23 mouse cellular contexts compared by ENCODE assay signal in the genomic region with DNA sequence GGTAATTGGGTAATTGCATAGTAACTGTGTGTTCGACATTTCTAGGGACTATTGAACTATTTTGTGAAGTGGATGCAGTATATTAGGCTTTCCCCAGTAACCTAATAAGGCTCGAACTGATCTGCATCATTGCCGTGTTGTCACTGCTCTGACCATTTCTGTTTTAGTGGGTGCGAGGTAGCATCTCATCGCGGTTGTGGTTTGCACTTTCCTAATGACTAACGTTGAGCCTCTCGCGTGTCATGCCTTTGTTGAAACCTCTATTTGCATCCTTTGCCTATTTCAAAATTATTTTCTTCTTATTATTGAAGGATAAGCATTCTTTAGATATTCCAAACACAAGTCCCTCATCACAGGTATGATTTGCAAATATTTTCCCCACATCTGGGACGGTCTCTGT. TPM values are rescaled to one million over a fixed set of nuclear protein-coding genes. Genes with fewer than 3 reads are reported as not detected.
DNase-seq lines count a peak whose midpoint lies in the region; ATAC-seq and TF ChIP-seq lines count a peak whose summit lies in the region.
"Had no signal": no experiment of that assay in that cellular context is flagged by ENCODE, and none has a peak within 500 bp of the region (broad histone marks: within the 10 kb centered on the region; RNA-seq: fewer than 3 reads in every experiment).

No protein-coding gene starts in this region.

- H3K4me1 ChIP-seq in stomach, postnatal 0 days (replicated peaks; ENCODE audit: control insufficient read depth, insufficient read depth): no peaks in the 10 kb centered on the region
- H3K4me1 ChIP-seq: embryonic facial prominence, embryonic 10.5 days; embryonic facial prominence, embryonic 12.5 days; forebrain, embryonic 13.5 days; forebrain, embryonic 15.5 days had no signal

- H3K27ac ChIP-seq in stomach, postnatal 0 days (replicated peaks): no peak overlapping the region
- H3K27ac ChIP-seq: embryonic facial prominence, embryonic 10.5 days; embryonic facial prominence, embryonic 12.5 days; forebrain, embryonic 13.5 days; forebrain, embryonic 15.5 days had no signal

- H3K9ac ChIP-seq in stomach, postnatal 0 days (ENCODE audit: low read length): no peak overlapping the region
- H3K9ac ChIP-seq: embryonic facial prominence, embryonic 12.5 days; forebrain, embryonic 13.5 days; forebrain, embryonic 15.5 days; forebrain, postnatal 0 days had no signal

- no peak for TF ChIP-seq EP300 in stomach, postnatal 0 days (optimal IDR thresholded peaks at IDR 0.05)

- H3K36me3 ChIP-seq in stomach, postnatal 0 days (ENCODE audit: control insufficient read depth, insufficient read depth, low read length): no peaks in the 10 kb centered on the region
- H3K36me3 ChIP-seq: embryonic facial prominence, embryonic 10.5 days; embryonic facial prominence, embryonic 12.5 days; forebrain, embryonic 15.5 days; G1E had no signal

- H3K4me2 ChIP-seq in stomach, postnatal 0 days (replicated peaks; ENCODE audit: low read depth): no peak overlapping the region
- H3K4me2 ChIP-seq: embryonic facial prominence, embryonic 12.5 days; forebrain, embryonic 13.5 days; forebrain, embryonic 15.5 days had no signal

- no peak for TF ChIP-seq CTCF in stomach, postnatal 0 days (IDR thresholded peaks at IDR 0.05; ENCODE audit: low read depth)

- peak; percentile 21 for DNase-seq in CD4-positive helper T cell, adult 2 months (ENCODE audit: low read depth, low spot score)
- peak; percentile 63 for DNase-seq in induced T-regulatory cell, adult 2 months (ENCODE audit: low read depth)
- peak; percentile 50 to 79 for DNase-seq in natural killer cell, adult 2 months (ENCODE audit: low spot score in 2 of 2)
- DNase-seq in stomach, postnatal 0 days (ENCODE audit: low spot score): no peak
- no peak for DNase-seq in gastrocnemius, postnatal 4 days (ENCODE audit: low spot score in 2 of 2)
- DNase-seq: adrenal gland, adult 8-10 months; adrenal gland, postnatal 14 days; adrenal gland, postnatal 36 days; B cell, adult 2 months; cerebellum, adult 11-12 months; cerebellum, adult 2 months; cerebellum, adult 9-10 months; cerebellum, postnatal 10 days; cerebellum, postnatal 25 days; forebrain, postnatal 0 days had no signal

- WGBS in stomach, postnatal 0 days: 89% methylated on average over 10 of the region's 10 CpGs

- ATAC-seq in stomach, postnatal 0 days (ENCODE audit: low FRiP score, low TSS enrichment): no peak
- ATAC-seq: activated CD4-positive, CD25-positive, alpha-beta regulatory T cell, adult 4 months; forebrain, embryonic 13.5 days; forebrain, embryonic 15.5 days; forebrain, postnatal 0 days; Patski had no signal

- H3K4me3 ChIP-seq in stomach, postnatal 0 days (ENCODE audit: low read depth, low read length): no peak overlapping the region
- H3K4me3 ChIP-seq: embryonic facial prominence, embryonic 10.5 days; embryonic facial prominence, embryonic 12.5 days; forebrain, embryonic 13.5 days; forebrain, embryonic 15.5 days had no signal

- no peaks in the 10 kb centered on the region for H3K9me3 ChIP-seq in stomach, postnatal 0 days (ENCODE audit: control insufficient read depth, low read length)
- H3K9me3 ChIP-seq: embryonic facial prominence, embryonic 10.5 days; embryonic facial prominence, embryonic 12.5 days; forebrain, embryonic 13.5 days; forebrain, embryonic 15.5 days; G1E had no signal

- no peaks in the 10 kb centered on the region for H3K27me3 ChIP-seq in stomach, postnatal 0 days (ENCODE audit: control insufficient read depth, insufficient read depth, low read length)
- H3K27me3 ChIP-seq: embryonic facial prominence, embryonic 12.5 days; forebrain, embryonic 13.5 days; forebrain, embryonic 15.5 days had no signal

RNA-seq across cellular contexts. Expression of a gene that starts 4.0 kb away (rescaled TPM):
- 0.33 and 0.71 TPM in 2 replicates for polyA plus RNA-seq in stomach, postnatal 0 days (2015; fragmentation: Nextera tagmentation; extraction: Ambion mirVana)
- total RNA-seq in gastrocnemius, postnatal 4 days (2021): not detected
- total RNA-seq: G1E had no signal
- polyA plus RNA-seq: embryonic facial prominence, embryonic 10.5 days; embryonic facial prominence, embryonic 12.5 days; forebrain, embryonic 11.5 days; forebrain, embryonic 13.5 days; forebrain, embryonic 15.5 days; G1E; Patski had no signal

RNA-seq across cellular contexts. Expression of a gene that starts 58.5 kb away (rescaled TPM):
- 96.8 and 104 TPM in 2 replicates for polyA plus RNA-seq in stomach, postnatal 0 days (2015; fragmentation: Nextera tagmentation; extraction: Ambion mirVana)
- 10 to 100 TPM; 54.8 to 60.8 TPM for total RNA-seq in gastrocnemius, postnatal 4 days (2021)
- polyA plus RNA-seq: activated CD4-positive, CD25-positive, alpha-beta regulatory T cell, adult 4 months; G1E had no signal

Comparison
In these comparisons a context has a peak if more than half of its experiments do, and no peak if none do; other contexts are left out.
1. DNase-seq: peak in CD4-positive helper T cell, adult 2 months (single experiment), induced T-regulatory cell, adult 2 months (single experiment) and natural killer cell, adult 2 months (2 of 2); none in stomach, postnatal 0 days (single experiment) and gastrocnemius, postnatal 4 days (0 of 2).